Mouse (Mus musculus) MEL (cell line): ENCODE results near the gene March10. TPM values are rescaled to one million over a fixed set of nuclear protein-coding genes. Genes with fewer than 3 reads are reported as not detected.

Experiments
- DNase-seq: peaks from one replicate; pipeline ENCODE4 v3.0.0; 2011; ENCODE audit warnings: low read depth, low spot score
- H3K27ac ChIP-seq: 2 replicates; pipeline ENCODE4 v1.5.1; 2012; ENCODE audit warnings: low read depth, mild to moderate bottlenecking, control low read depth, low read length, moderate library complexity; ENCODE audit not compliant: control insufficient read depth
- H3K27me3 ChIP-seq, 2 experiments: fragments of 150-350 bp in 1 of 2; sonication (generic) in 1 of 2; 2 replicates each; pipeline ENCODE4 v1.6.1; 2012; ENCODE audit warnings: low read length in 2 of 2, mild to moderate bottlenecking in 2 of 2, improper control_type of control experiment in 1 of 2, moderate library complexity in 1 of 2; ENCODE audit not compliant: insufficient read depth in 2 of 2, control insufficient read depth in 1 of 2
- H3K36me3 ChIP-seq, 2 experiments: 2 replicates each; pipeline ENCODE4 v1.6.1; 2012 to 2014; ENCODE audit warnings: low read length in 2 of 2, improper control_type of control experiment in 1 of 2, inconsistent platforms in 1 of 2, mild to moderate bottlenecking in 1 of 2; ENCODE audit not compliant: insufficient read depth in 2 of 2, control insufficient read depth in 1 of 2
- H3K4me1 ChIP-seq, 2 experiments: fragments of 150-350 bp in 1 of 2; sonication (generic) in 1 of 2; 2 replicates each; pipeline ENCODE4 v1.6.1; 2012; ENCODE audit warnings: low read length in 2 of 2, improper control_type of control experiment in 1 of 2, mild to moderate bottlenecking in 1 of 2; ENCODE audit not compliant: insufficient read depth in 2 of 2, control insufficient read depth in 1 of 2
- H3K4me3 ChIP-seq, 2 experiments: fragments of 150-350 bp in 1 of 2; sonication (generic) in 1 of 2; 2 replicates each; pipeline ENCODE4 v1.5.1; 2012; ENCODE audit warnings: low read depth in 2 of 2, low read length in 2 of 2, mild to moderate bottlenecking in 2 of 2, moderate library complexity in 2 of 2, control low read depth in 1 of 2, improper control_type of control experiment in 1 of 2; ENCODE audit not compliant: control insufficient read depth in 1 of 2, insufficient read depth in 1 of 2
- H3K79me2 ChIP-seq: 2 replicates; pipeline ENCODE4 v1.6.1; 2012; ENCODE audit warnings: mild to moderate bottlenecking, low read length, moderate library complexity; ENCODE audit not compliant: control insufficient read depth, poor library complexity, insufficient read depth
- H3K9ac ChIP-seq: 2 replicates; pipeline ENCODE4 v1.6.1; 2012; ENCODE audit warnings: low read depth, mild to moderate bottlenecking, control low read depth, low read length, moderate library complexity; ENCODE audit not compliant: control insufficient read depth, poor library complexity, severe bottlenecking
- H3K9me3 ChIP-seq: fragments of 150-350 bp; sonication (generic); replicated peaks from 2 replicates; pipeline ENCODE4 v1.6.1; 2012; ENCODE audit warnings: mild to moderate bottlenecking, low read length, improper control_type of control experiment, moderate library complexity; ENCODE audit not compliant: insufficient read depth
- BHLHE40 ChIP-seq: IDR thresholded peaks from 2 replicates; pipeline ENCODE4 v1.6.1; 2012; ENCODE audit warnings: low read depth, mild to moderate bottlenecking, inconsistent platforms, low read length, improper control_type of control experiment, borderline replicate concordance
- CHD2 ChIP-seq: IDR thresholded peaks from 2 replicates; pipeline ENCODE4 v1.6.1; 2011; ENCODE audit warnings: low read length, improper control_type of control experiment
- CTCF ChIP-seq, 3 experiments: IDR thresholded peaks in 2 of 3; conservative IDR thresholded peaks in 1 of 3; 2 replicates each; pipeline ENCODE4 v1.5.1; 2011 to 2012; ENCODE audit warnings: low read length in 3 of 3, low read depth in 2 of 3, mild to moderate bottlenecking in 2 of 3, improper control_type of control experiment in 1 of 3, inconsistent platforms in 1 of 3, mixed read lengths in 1 of 3, moderate library complexity in 1 of 3; ENCODE audit not compliant: control insufficient read depth in 1 of 3, insufficient read depth in 1 of 3, poor library complexity in 1 of 3, severe bottlenecking in 1 of 3
- GATA1 ChIP-seq: IDR thresholded peaks from 2 replicates; pipeline ENCODE4 v1.6.1; 2011; ENCODE audit warnings: low read depth, low read length, improper control_type of control experiment
- HCFC1 ChIP-seq: IDR thresholded peaks from 2 replicates; pipeline ENCODE4 v1.6.1; 2012; ENCODE audit warnings: low read depth, mild to moderate bottlenecking, inconsistent platforms, low read length, improper control_type of control experiment, moderate library complexity
- KAT2A ChIP-seq: conservative IDR thresholded peaks from 2 replicates; pipeline ENCODE4 v1.6.1; 2012; ENCODE audit warnings: low read depth, low read length, improper control_type of control experiment, inconsistent platforms
- MAX ChIP-seq: IDR thresholded peaks from 2 replicates; pipeline ENCODE4 v1.6.1; 2011; ENCODE audit warnings: low read length, improper control_type of control experiment
- MEF2A ChIP-seq: IDR thresholded peaks from 2 replicates; pipeline ENCODE4 v1.6.1; 2014; ENCODE audit warnings: low read depth, mild to moderate bottlenecking, inconsistent platforms, low read length, improper control_type of control experiment; ENCODE audit not compliant: poor library complexity, insufficient replicate concordance, severe bottlenecking; ENCODE audit errors: extremely low read depth
- NELFE ChIP-seq: IDR thresholded peaks from 2 replicates; pipeline ENCODE4 v1.6.1; 2011; ENCODE audit warnings: low read depth, low read length, improper control_type of control experiment
- RAD21 ChIP-seq: IDR thresholded peaks from 2 replicates; pipeline ENCODE4 v1.6.1; 2011; ENCODE audit warnings: mild to moderate bottlenecking, low read depth, low read length, improper control_type of control experiment
- RCOR1 ChIP-seq: IDR thresholded peaks from 2 replicates; pipeline ENCODE4 v1.6.1; 2012; ENCODE audit warnings: low read depth, mild to moderate bottlenecking, inconsistent platforms, low read length, improper control_type of control experiment
- SMC3 ChIP-seq: IDR thresholded peaks from 2 replicates; pipeline ENCODE4 v1.6.1; 2011; ENCODE audit warnings: low read depth, low read length, improper control_type of control experiment
- TAL1 ChIP-seq: IDR thresholded peaks from 2 replicates; pipeline ENCODE4 v1.6.1; 2012; ENCODE audit warnings: mild to moderate bottlenecking, inconsistent platforms, low read length, moderate library complexity, mixed read lengths
- USF1 ChIP-seq: IDR thresholded peaks from 2 replicates; pipeline ENCODE4 v1.6.1; 2014; ENCODE audit warnings: low read depth, mild to moderate bottlenecking, inconsistent platforms, low read length, improper control_type of control experiment, moderate library complexity
- USF2 ChIP-seq, 2 experiments: IDR thresholded peaks; 2 replicates each; pipeline ENCODE4 v1.6.1; 2011 to 2012; ENCODE audit warnings: improper control_type of control experiment in 2 of 2, low read length in 2 of 2, borderline replicate concordance in 1 of 2, inconsistent platforms in 1 of 2, low read depth in 1 of 2, mild to moderate bottlenecking in 1 of 2; ENCODE audit not compliant: insufficient read depth in 1 of 2
- ZC3H11A ChIP-seq: IDR thresholded peaks from 2 replicates; pipeline ENCODE4 v1.6.1; 2012; ENCODE audit warnings: low read depth, mild to moderate bottlenecking, inconsistent platforms, low read length, improper control_type of control experiment
- ZKSCAN1 ChIP-seq: IDR thresholded peaks from 2 replicates; pipeline ENCODE4 v1.6.1; 2012; ENCODE audit warnings: low read depth, mild to moderate bottlenecking, inconsistent platforms, low read length, improper control_type of control experiment, moderate library complexity
- ZNF384 ChIP-seq: IDR thresholded peaks from 2 replicates; pipeline ENCODE4 v1.6.1; 2012; ENCODE audit warnings: low read depth, mild to moderate bottlenecking, inconsistent platforms, low read length, improper control_type of control experiment
- polyA plus RNA-seq, 2 experiments: library from polyadenylated mRNA; stranded (reverse) in 1 of 2; unstranded in 1 of 2; fragments of >175 nt in 1 of 2; fragments of >200 nt in 1 of 2; gene quantifications; 2 replicates each; pipeline versions ENCODE4 v1.2.1 to v1.2.4; 2012; ENCODE audit warnings: low replicate concordance in 2 of 2, low read depth in 1 of 2; ENCODE audit not compliant: insufficient read length in 2 of 2, insufficient read depth in 1 of 2, missing spikeins in 1 of 2
- total RNA-seq: library from RNA; depleted of rRNA; stranded (reverse); fragments of 300-350 nt; gene quantifications from 2 replicates; pipeline ENCODE4 v1.2.3, GENCODE M21; 2012

Gene March10
- total and polyA plus RNA-seq, 3 experiments: not detected

GRCm38 (mm10) chr11:105362946-105363597, 93.5 kb downstream of the March10 start:
- H3K27ac ChIP-seq: no peak overlapping the region
- peaks cover 11 to 26% of the 10 kb centered on the region in 2 experiments for H3K4me1 ChIP-seq
- H3K79me2 ChIP-seq: no peaks in the 10 kb centered on the region
- no peak for TF ChIP-seq USF1
- no peak for TF ChIP-seq BHLHE40
- no peak for TF ChIP-seq GATA1
- no peak for TF ChIP-seq MEF2A
- no peak for TF ChIP-seq RCOR1
- TF ChIP-seq SMC3: peak; percentile 61
- peak; percentile 61 for TF ChIP-seq RAD21
- no peak for TF ChIP-seq NELFE
- TF ChIP-seq CTCF (IDR thresholded peaks at IDR 0.05 in 2 of 3, conservative IDR thresholded peaks at IDR 0.05 in 1 of 3; ENCODE audit: control insufficient read depth in 1 of 3, insufficient read depth in 1 of 3, low read depth in 2 of 3, low read length in 3 of 3, poor library complexity in 1 of 3, severe bottlenecking in 1 of 3): peak; percentile 47 to 86 (median 63); a peak in 5 of 6 replicates
- peak; percentile 41 for TF ChIP-seq ZC3H11A
- TF ChIP-seq KAT2A: no peak
- no peak for TF ChIP-seq HCFC1
- no peak for TF ChIP-seq USF2 (IDR thresholded peaks at IDR 0.05; ENCODE audit: borderline replicate concordance in 1 of 2, insufficient read depth in 1 of 2, low read depth in 1 of 2, low read length in 2 of 2)
- TF ChIP-seq MAX: no peak
- TF ChIP-seq CHD2: no peak
- TF ChIP-seq ZNF384: no peak
- TF ChIP-seq, all 39 proteins: peak for 4
- peaks cover 0 to 16% of the 10 kb centered on the region in 2 experiments; a peak in 2 of 4 replicates for H3K36me3 ChIP-seq
- DNase-seq: peak; percentile 25
- H3K9ac ChIP-seq: no peak overlapping the region
- no peak overlapping the region for H3K4me3 ChIP-seq
- H3K27me3 ChIP-seq: no peaks in the 10 kb centered on the region; a peak in 2 of 4 replicates
- no peaks in the 10 kb centered on the region for H3K9me3 ChIP-seq

GRCm38 (mm10) chr11:105362041-105362765, 94.3 kb downstream of the March10 start:
- H3K9me3 ChIP-seq: no peaks in the 10 kb centered on the region
- TF ChIP-seq ZKSCAN1 (no peak), TAL1 (peak; percentile 10; the same call in 1 of the 2 replicates)
- peaks cover 0 to 11% of the 10 kb centered on the region in 2 experiments; a peak in 2 of 4 replicates for H3K36me3 ChIP-seq
- DNase-seq: peak; percentile 25
- H3K27ac ChIP-seq: no peak overlapping the region
- H3K4me3 ChIP-seq: no peak overlapping the region
- H3K27me3 ChIP-seq: no peaks in the 10 kb centered on the region; a peak in 2 of 4 replicates
- H3K9ac ChIP-seq: no peak overlapping the region
- H3K4me1 ChIP-seq: peaks cover 9 to 21% of the 10 kb centered on the region in 2 experiments
- no peaks in the 10 kb centered on the region for H3K79me2 ChIP-seq
